Mouse (Mus musculus): Measurements from ENCODE around the gene Samd10.

GRCm38 (mm10) chr2:181585506-181585905 is 13.5 kb downstream of the Samd10 start:
- TF ChIP-seq CTCF (IDR thresholded peaks at IDR 0.05; ENCODE audit: low read depth) = no peak
- TF ChIP-seq EP300 (IDR thresholded peaks at IDR 0.05; ENCODE audit: low read depth) = no peak
